Mouse (Mus musculus): ENCODE data around the gene Tagln. TPM values are rescaled to one million over a fixed set of nuclear protein-coding genes. Genes with fewer than 3 reads are reported as not detected.

Gene Tagln
- total RNA-seq, 2 experiments from 2014 or later, result 9.9 to 10.1 TPM

- intact Hi-C loops (cut with DNase I), result no loop called here
These were observed 20.2 kb downstream of the Tagln start for GRCm38 (mm10) chr9:45915659-45916058.

GRCm38 (mm10) chr9:45911673-45912072 is 24.2 kb downstream of the Tagln start:
- intact Hi-C loops (cut with DNase I), result no loop called here
- no peak for DNase-seq (ENCODE audit: low spot score in 2 of 2)

More at GRCm38 (mm10) chr9:45915659-45916058, 20.2 kb downstream of the Tagln start:
- no peak for DNase-seq (ENCODE audit: low spot score in 2 of 2)

GRCm38 (mm10) chr9:45910995-45911394 is 24.9 kb downstream of the Tagln start:
- DNase-seq (ENCODE audit: low spot score in 2 of 2), result no peak
- intact Hi-C loops (cut with DNase I), result no loop called here

GRCm38 (mm10) chr9:45907078-45907428 is 28.8 kb downstream of the Tagln start:
- intact Hi-C loops (cut with DNase I), result loop anchor here (2.0 kb wide), 1 partner anchor 48 kb away; the partner anchor contains the start of gene Sidt2
- no peak for DNase-seq (ENCODE audit: low spot score in 2 of 2)

- DNase-seq (ENCODE audit: low spot score in 2 of 2), result peak; percentile 90 to 92
- intact Hi-C loops (cut with DNase I), result loop anchor here (1.0 to 2.0 kb wide), 2 partner anchors 48 to 68 kb away; partner anchors contain the start of genes Bace1 and Sidt2
These were observed 29.3 kb downstream of the Tagln start, which contains the start of the genes Pcsk7 and Rnf214 for GRCm38 (mm10) chr9:45906355-45907077. TSS of gene Pcsk7 (plus strand) at chr9:45906497. TSS of gene Rnf214 (minus strand) at chr9:45906911.

GRCm38 (mm10) chr9:45905811-45906237 is 30.0 kb downstream of the Tagln start:
- peak; percentile 25 to 36 for DNase-seq (ENCODE audit: low spot score in 2 of 2)
- intact Hi-C loops (cut with DNase I), result loop anchor here (1.0 to 2.0 kb wide), 2 partner anchors 49 to 68 kb away; partner anchors contain the start of genes Bace1 and Sidt2

- no peak for DNase-seq (ENCODE audit: low spot score in 2 of 2)
- intact Hi-C loops (cut with DNase I), result no loop called here
These were observed 30.7 kb downstream of the Tagln start for GRCm38 (mm10) chr9:45905196-45905595.

- intact Hi-C loops (cut with DNase I), result no loop called here
- DNase-seq (ENCODE audit: low spot score in 2 of 2), result no peak
These were observed 42.2 kb downstream of the Tagln start for GRCm38 (mm10) chr9:45893681-45894080.

Small RNAs within 50 kb of the gene (microRNA-seq; reads per million reads assigned to microRNA genes)
- gene Mir7087, result 1.8 reads per million

Other genes starting within 250 kb of the Tagln start
- gene Cep164, start 107.4 kb downstream of the Tagln start, total RNA-seq (2021), result 10 to 100 TPM; 10.9 to 16.3 TPM
- 10 to 100 TPM; 88.4 to 89.3 TPM for gene Bace1, start 97.5 kb downstream of the Tagln start, total RNA-seq (2021)
- gene Pcsk7, start 29.6 kb downstream of the Tagln start, total RNA-seq (2021), result 10 to 100 TPM; 19.1 to 28.9 TPM
- gene Rnf214, start 29.1 kb downstream of the Tagln start, total RNA-seq (2021), result 10 to 100 TPM; 69.9 to 79.9 TPM
- gene Sidt2, start 19.2 kb upstream of the Tagln start, total RNA-seq (2021), result 10 to 100 TPM; 82.3 to 88.8 TPM
- 100 to 1,000 TPM; 210 to 220 TPM for gene Pafah1b2, start 76.6 kb upstream of the Tagln start, total RNA-seq (2021)
- 100 to 1,000 TPM; 119 to 130 TPM for gene Sik3, start 76.8 kb upstream of the Tagln start, total RNA-seq (2021)